Mouse (Mus musculus): Measurements from ENCODE around the gene Klb. TPM values are rescaled to one million over a fixed set of nuclear protein-coding genes. Genes with fewer than 3 reads are reported as not detected.

The Klb gene
- polyA plus RNA-seq, 1 experiment from 2014 or later: 0.15 TPM

- Histone ChIP-seq H3K4me2 (no peak overlapping the region), H3K9me3 (replicated peaks) (no peaks in the 10 kb centered on the region), H3K27ac (ENCODE audit: poor library complexity, severe bottlenecking) (no peak overlapping the region), H3K36me3 (no peaks in the 10 kb centered on the region), H3K4me1 (replicated peaks) (no peaks in the 10 kb centered on the region), H3K4me3 (no peak overlapping the region), H3K9ac (no peak overlapping the region), H3K27me3 (replicated peaks) (no peaks in the 10 kb centered on the region)
- ATAC-seq (ENCODE audit: insufficient number of reproducible peaks, low FRiP score): no peak
- WGBS: 88% methylated on average over 7 of the region's 7 CpGs
Observed at GRCm38 (mm10) chr5:65371551-65371950, 23.4 kb downstream of the Klb start.

DNA sequence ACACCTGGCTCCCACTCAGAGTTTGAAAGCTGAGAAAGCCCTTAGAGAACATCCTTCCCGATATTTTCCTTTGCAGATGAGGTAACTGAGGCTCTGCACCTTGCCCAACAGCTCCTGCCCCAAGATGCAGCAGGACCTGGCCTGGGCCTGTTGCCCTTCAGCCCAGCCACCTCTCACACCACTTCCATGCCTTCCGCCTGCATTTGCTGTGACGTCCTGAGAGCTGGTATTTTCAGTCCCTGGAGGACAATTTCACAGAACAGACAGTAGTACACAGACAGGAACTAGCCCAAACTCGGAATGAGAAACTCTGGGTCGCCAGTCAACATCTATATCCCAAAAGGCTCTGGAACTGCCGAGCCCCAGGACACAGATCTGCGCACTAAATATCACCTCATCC lies 26.6 kb downstream of the Klb start:
- 79% methylated on average over 7 of the region's 7 CpGs for WGBS
- Histone ChIP-seq H3K27ac (ENCODE audit: poor library complexity, severe bottlenecking) (no peak overlapping the region), H3K4me1 (replicated peaks) (no peaks in the 10 kb centered on the region), H3K9me3 (replicated peaks) (no peaks in the 10 kb centered on the region), H3K9ac (no peak overlapping the region), H3K4me3 (no peak overlapping the region), H3K27me3 (replicated peaks) (no peaks in the 10 kb centered on the region), H3K36me3 (no peaks in the 10 kb centered on the region), H3K4me2 (no peak overlapping the region)
- ATAC-seq (ENCODE audit: insufficient number of reproducible peaks, low FRiP score): no peak

GRCm38 (mm10) chr5:65385704-65386103 lies 37.6 kb downstream of the Klb start:
- 64% methylated on average over 2 of the region's 2 CpGs for WGBS
- peaks cover 14% of the 10 kb centered on the region for H3K4me1 ChIP-seq (replicated peaks)
- H3K27ac ChIP-seq (ENCODE audit: poor library complexity, severe bottlenecking): no peak overlapping the region
- ATAC-seq (ENCODE audit: insufficient number of reproducible peaks, low FRiP score): no peak
- H3K9me3 ChIP-seq (replicated peaks): no peaks in the 10 kb centered on the region
- H3K36me3 ChIP-seq: peaks cover 38% of the 10 kb centered on the region
- H3K9ac ChIP-seq: no peak overlapping the region
- H3K27me3 ChIP-seq (replicated peaks): no peaks in the 10 kb centered on the region
- H3K4me2 ChIP-seq: no peak overlapping the region
- H3K4me3 ChIP-seq: no peak overlapping the region

GRCm38 (mm10) chr5:65387008-65387867 lies 39.1 kb downstream of the Klb start:
- Histone ChIP-seq H3K4me2 (no peak overlapping the region), H3K36me3 (peaks cover 38% of the 10 kb centered on the region), H3K9ac (no peak overlapping the region), H3K9me3 (replicated peaks) (no peaks in the 10 kb centered on the region), H3K27ac (ENCODE audit: poor library complexity, severe bottlenecking) (no peak overlapping the region), H3K4me1 (replicated peaks) (peaks cover 14% of the 10 kb centered on the region), H3K27me3 (replicated peaks) (no peaks in the 10 kb centered on the region), H3K4me3 (no peak overlapping the region)
- WGBS: 74% methylated on average over 6 of the region's 6 CpGs
- ATAC-seq (ENCODE audit: insufficient number of reproducible peaks, low FRiP score): no peak

- Histone ChIP-seq H3K4me2 (peak within 1 kb of the TSS; percentile 90), H3K36me3 (peaks cover 44% of the 10 kb centered on the region), H3K4me3 (peak within 1 kb of the TSS; percentile 96), H3K27me3 (replicated peaks) (no peaks in the 10 kb centered on the region), H3K9me3 (replicated peaks) (no peaks in the 10 kb centered on the region), H3K27ac (ENCODE audit: poor library complexity, severe bottlenecking) (peak within 1 kb of the TSS; percentile 92), H3K9ac (peak within 1 kb of the TSS; percentile 99), H3K4me1 (replicated peaks) (peaks cover 14% of the 10 kb centered on the region)
- WGBS: under 1% methylated on average over 83 of the region's 83 CpGs
- peak; percentile 95 for ATAC-seq (ENCODE audit: insufficient number of reproducible peaks, low FRiP score)
Observed at GRCm38 (mm10) chr5:65390648-65391644, 42.8 kb downstream of the Klb start, which contains the start of the genes Rpl9 and Lias. Gene Rpl9, minus strand, starts transcription at chr5:65391444. Gene Lias, plus strand, starts transcription at chr5:65391497.

DNA sequence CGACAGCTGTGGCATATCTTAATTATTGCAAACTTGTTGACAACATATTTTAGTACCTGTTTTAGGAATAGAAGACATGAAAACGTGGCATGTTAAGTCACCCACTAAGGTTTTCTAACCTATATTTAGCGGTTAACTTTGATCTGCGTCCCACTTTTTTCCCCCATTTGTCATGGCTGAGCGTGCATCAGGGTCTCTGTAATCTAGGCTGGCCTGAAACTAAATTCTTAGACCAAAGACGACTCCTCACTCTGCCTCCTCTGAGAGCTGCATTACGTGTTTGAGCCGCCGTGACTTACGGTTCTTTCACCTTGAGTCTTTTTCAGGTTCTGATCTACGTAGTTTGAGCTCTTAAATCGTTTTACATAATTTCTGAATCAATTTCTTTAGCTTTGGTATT lies 43.6 kb downstream of the Klb start:
- Histone ChIP-seq H3K4me3 (peak overlapping the region; percentile 96), H3K4me1 (replicated peaks) (peaks cover 14% of the 10 kb centered on the region), H3K36me3 (peaks cover 52% of the 10 kb centered on the region), H3K27ac (ENCODE audit: poor library complexity, severe bottlenecking) (peak overlapping the region; percentile 59; the same call in 1 of the 2 replicates), H3K9ac (peak overlapping the region; percentile 76), H3K9me3 (replicated peaks) (no peaks in the 10 kb centered on the region), H3K4me2 (peak overlapping the region; percentile 90), H3K27me3 (replicated peaks) (no peaks in the 10 kb centered on the region)
- ATAC-seq (ENCODE audit: insufficient number of reproducible peaks, low FRiP score): no peak
- 5% methylated on average over 12 of the region's 12 CpGs for WGBS

DNA sequence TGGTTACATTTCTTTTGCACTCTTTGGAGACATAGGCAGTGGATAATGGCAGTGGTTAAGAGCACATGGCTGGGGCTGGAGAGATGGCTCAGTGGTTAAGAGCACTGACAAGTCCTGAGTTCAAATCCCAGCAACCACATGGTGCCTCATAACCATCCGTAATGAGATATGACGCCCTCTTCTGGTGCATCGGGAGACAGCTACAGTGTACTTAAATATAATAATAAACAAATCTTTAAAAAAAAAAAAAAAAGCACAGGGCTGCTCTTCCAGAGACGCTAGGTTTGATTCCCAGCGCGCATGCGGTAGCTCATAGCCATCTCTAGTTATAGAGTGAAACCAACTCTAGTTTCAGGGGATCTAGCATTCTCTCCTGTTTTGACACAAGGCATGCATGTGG lies 46.3 kb downstream of the Klb start:
- 89% methylated on average over 7 of the region's 7 CpGs for whole genome bisulfite sequencing
- no peak overlapping the region for H3K9ac ChIP-seq
- H3K4me1 ChIP-seq (replicated peaks): peaks cover 9% of the 10 kb centered on the region
- H3K27me3 ChIP-seq (replicated peaks): no peaks in the 10 kb centered on the region
- ATAC-seq (ENCODE audit: insufficient number of reproducible peaks, low FRiP score): no peak
- no peaks in the 10 kb centered on the region for H3K9me3 ChIP-seq (replicated peaks)
- no peak overlapping the region for H3K27ac ChIP-seq (ENCODE audit: poor library complexity, severe bottlenecking)
- peaks cover 48% of the 10 kb centered on the region for H3K36me3 ChIP-seq
- no peak overlapping the region for H3K4me3 ChIP-seq
- no peak overlapping the region for H3K4me2 ChIP-seq

GRCm38 (mm10) chr5:65401251-65401994 lies 53.3 kb downstream of the Klb start:
- Histone ChIP-seq H3K9ac (no peak overlapping the region), H3K9me3 (replicated peaks) (no peaks in the 10 kb centered on the region), H3K4me3 (no peak overlapping the region), H3K27ac (ENCODE audit: poor library complexity, severe bottlenecking) (no peak overlapping the region), H3K36me3 (peaks cover 74% of the 10 kb centered on the region), H3K4me2 (no peak overlapping the region), H3K4me1 (replicated peaks) (no peaks in the 10 kb centered on the region), H3K27me3 (replicated peaks) (no peaks in the 10 kb centered on the region)
- WGBS: 23% methylated on average over 2 of the region's 2 CpGs
- ATAC-seq (ENCODE audit: insufficient number of reproducible peaks, low FRiP score): 0 out of 2 replicates have a peak, but pooled peaks have one; percentile 45

- no peak for ATAC-seq (ENCODE audit: insufficient number of reproducible peaks, low FRiP score)
- H3K27me3 ChIP-seq (replicated peaks): no peaks in the 10 kb centered on the region
- peak overlapping the region; percentile 37; the same call in 1 of the 2 replicates for H3K27ac ChIP-seq (ENCODE audit: poor library complexity, severe bottlenecking)
- peaks cover 66% of the 10 kb centered on the region for H3K36me3 ChIP-seq
- H3K4me1 ChIP-seq (replicated peaks): peaks cover 7% of the 10 kb centered on the region
- peak overlapping the region; percentile 22; the same call in 1 of the 2 replicates for H3K9ac ChIP-seq
- 54% methylated on average over 12 of the region's 12 CpGs for WGBS
- H3K4me3 ChIP-seq: no peak overlapping the region
- H3K4me2 ChIP-seq: no peak overlapping the region
- H3K9me3 ChIP-seq (replicated peaks): no peaks in the 10 kb centered on the region
Observed at GRCm38 (mm10) chr5:65407989-65408388, 59.9 kb downstream of the Klb start.

GRCm38 (mm10) chr5:65415653-65416458 lies 67.7 kb downstream of the Klb start:
- no peaks in the 10 kb centered on the region for H3K9me3 ChIP-seq (replicated peaks)
- H3K9ac ChIP-seq: peak overlapping the region; percentile 54
- 8% methylated on average over 26 of the region's 26 CpGs for WGBS
- H3K4me3 ChIP-seq: peak overlapping the region; percentile 20; the same call in 1 of the 2 replicates
- peak; percentile 92 for ATAC-seq (ENCODE audit: insufficient number of reproducible peaks, low FRiP score)
- H3K4me2 ChIP-seq: peak overlapping the region; percentile 58
- peaks cover 53% of the 10 kb centered on the region for H3K36me3 ChIP-seq
- no peaks in the 10 kb centered on the region for H3K27me3 ChIP-seq (replicated peaks)
- H3K27ac ChIP-seq (ENCODE audit: poor library complexity, severe bottlenecking): peak overlapping the region; percentile 99
- peaks cover 34% of the 10 kb centered on the region for H3K4me1 ChIP-seq (replicated peaks)

Data from heart, embryonic 12.5 days (tissue).